Mouse (Mus musculus): ENCODE results near the gene H2afx.
"Not testable (repeated sequence)": the region's sequence is repeated elsewhere in the genome, so short reads cannot be mapped to it uniquely, and the experiment has no call there.

Gene H2afx

DNA sequence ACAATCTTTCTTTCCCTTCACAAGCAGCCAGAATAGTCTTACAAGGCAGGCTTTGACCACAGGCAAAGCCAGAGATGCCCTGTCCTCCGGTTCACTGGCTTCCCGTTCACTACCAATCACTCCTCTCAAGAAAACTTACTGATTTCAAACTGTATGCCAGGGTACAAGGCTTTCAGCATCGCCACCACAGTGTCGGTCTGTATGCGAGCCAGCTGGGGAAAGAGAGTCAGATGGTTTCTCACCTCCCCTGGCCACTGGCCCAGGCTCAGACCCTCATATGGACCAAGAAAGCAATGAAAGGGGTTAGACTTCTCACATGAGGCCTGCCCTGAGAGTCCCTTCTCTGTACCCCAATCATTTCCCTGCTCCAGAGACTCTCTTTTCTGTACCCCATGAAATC is 7.0 kb downstream of the H2afx start:
- no peak for DNase-seq (ENCODE audit: low read depth)

GRCm38 (mm10) chr9:44342173-44342572 is 7.7 kb downstream of the H2afx start:
- DNase-seq (ENCODE audit: low read depth) = no peak

GRCm38 (mm10) chr9:44342605-44343004 is 8.1 kb downstream of the H2afx start:
- DNase-seq (ENCODE audit: low read depth) = no peak

DNA sequence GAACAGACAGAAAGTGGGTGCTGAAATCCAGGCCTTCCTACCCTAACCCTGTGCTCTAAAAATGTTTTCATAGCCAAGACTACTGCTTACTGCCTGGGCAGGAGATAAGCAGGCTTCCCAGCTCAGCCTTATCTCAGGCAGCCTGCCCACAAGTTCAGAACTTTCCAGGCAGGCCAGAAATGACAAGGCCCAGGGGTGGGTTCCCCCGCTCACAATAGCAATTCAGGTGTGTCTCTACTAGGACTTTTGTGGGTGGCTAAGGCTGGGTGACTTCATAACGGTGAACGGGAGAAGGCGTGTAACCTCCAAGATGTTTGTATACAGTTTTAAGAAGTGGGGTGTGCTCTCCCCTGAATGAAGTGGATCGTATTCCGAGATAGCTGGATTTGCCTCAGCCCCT is 8.8 kb downstream of the H2afx start:
- DNase-seq (ENCODE audit: low read depth) = no peak

DNA sequence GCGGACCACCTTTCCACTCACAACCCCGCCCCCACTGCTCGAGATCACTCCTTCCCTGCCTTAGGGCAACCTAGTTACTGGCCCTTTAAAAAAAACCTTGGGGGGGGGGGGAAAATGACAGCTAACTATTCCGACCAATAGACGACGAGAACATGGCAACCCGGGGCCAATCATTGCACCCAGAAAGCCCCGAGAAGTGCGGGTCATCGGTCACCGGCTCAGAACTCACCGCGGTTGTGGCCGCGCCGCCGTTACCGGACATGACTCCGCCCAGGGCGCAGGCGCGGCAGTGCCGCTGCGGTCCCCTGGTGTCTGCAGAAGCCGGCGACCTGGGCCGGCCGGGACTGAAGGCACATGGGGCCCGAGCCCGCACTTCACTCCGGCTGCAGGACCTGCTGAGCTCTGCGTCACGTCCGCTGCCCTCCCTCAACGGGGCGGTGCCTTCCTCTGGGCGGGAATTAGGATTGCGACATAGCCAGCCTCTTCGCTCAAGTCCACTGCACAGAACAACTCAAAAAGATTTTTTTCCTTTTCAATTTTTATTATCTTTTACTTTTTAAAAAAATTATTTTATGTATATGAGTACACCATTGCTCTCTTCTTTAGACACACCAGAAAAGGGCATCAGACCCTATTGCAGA is 9.4 kb downstream of the H2afx start, which contains the start of gene Hmbs:
Gene Hmbs, minus strand, starts transcription at position 448 of the 641 bp plus-strand sequence.
- DNase-seq (ENCODE audit: low read depth) = peak; percentile 93

DNA sequence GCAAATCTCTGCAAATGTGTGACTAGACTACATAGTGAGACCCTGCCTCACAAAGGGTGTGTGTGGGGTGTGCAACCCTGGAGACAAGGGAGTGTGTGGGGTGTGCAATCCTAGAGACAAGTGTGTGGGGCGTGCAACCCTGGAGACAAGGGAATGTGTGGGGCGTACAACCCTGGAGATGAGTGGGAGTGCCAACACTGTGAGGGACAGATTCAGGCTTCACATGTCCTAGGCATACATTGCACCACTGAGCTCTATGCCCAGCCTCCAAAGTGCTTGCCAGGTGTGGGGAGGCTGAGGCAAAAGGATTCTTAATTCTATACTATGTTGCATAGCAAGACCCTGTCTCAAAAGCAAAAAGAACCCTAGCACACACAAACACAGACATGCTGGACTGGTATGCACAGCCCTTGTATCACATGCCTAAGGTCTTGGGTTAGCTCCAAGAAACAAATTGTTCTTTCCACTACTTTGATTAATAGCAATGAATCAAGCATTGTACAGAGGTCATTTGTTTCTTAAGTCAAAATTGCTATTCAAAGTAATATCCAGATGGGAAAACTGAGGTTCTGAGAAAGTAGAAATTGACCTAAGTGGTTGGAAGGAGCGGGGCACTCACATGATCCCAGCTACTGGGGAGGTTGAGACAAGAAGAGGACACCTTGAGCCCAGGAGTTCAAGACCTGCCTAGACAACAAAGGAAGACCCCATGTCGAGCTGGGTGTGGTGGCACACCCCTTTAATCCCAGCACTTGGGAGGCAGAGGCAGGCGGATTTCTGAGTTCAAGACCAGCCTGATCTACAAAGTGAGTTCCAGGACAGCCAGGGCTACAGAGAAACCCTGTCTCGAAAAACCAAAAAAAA is 11.3 kb downstream of the H2afx start:
- DNase-seq (ENCODE audit: low read depth) = no peak

GRCm38 (mm10) chr9:44347166-44347565 is 12.7 kb downstream of the H2afx start:
- DNase-seq (ENCODE audit: low read depth) = no peak

GRCm38 (mm10) chr9:44347621-44348020 is 13.1 kb downstream of the H2afx start:
- DNase-seq (ENCODE audit: low read depth) = no peak

GRCm38 (mm10) chr9:44348546-44348945 is 14.1 kb downstream of the H2afx start:
- DNase-seq (ENCODE audit: low read depth) = no peak

GRCm38 (mm10) chr9:44351396-44351795 is 16.9 kb downstream of the H2afx start:
- no peak for DNase-seq (ENCODE audit: low read depth)

GRCm38 (mm10) chr9:44352337-44352736 is 17.8 kb downstream of the H2afx start:
- no peak for DNase-seq (ENCODE audit: low read depth)

DNA sequence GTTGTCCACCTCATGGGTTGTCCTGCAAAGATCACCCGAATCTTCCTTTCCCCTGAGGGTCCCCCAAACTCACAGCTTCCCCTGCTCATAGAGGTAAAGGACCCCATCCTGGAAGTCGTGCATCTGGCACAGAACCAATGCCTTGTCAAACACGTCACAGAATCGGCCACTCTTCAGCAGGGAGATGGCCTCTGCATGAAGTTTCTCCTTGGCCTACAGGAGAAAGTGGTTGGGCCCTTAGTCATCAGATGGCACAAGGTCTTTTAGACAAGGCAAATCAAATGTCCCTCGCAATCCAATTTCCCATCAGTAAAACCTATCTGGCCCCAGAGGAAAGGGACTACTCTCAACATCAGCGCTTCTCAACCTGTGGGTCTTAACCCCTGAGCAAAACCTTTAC is 18.6 kb downstream of the H2afx start:
- no peak for DNase-seq (ENCODE audit: low read depth)

- DNase-seq (ENCODE audit: low read depth) = no peak
These were observed 22.7 kb downstream of the H2afx start for GRCm38 (mm10) chr9:44357207-44357606.

GRCm38 (mm10) chr9:44361190-44361917 is 26.9 kb downstream of the H2afx start, which contains the start of gene Vps11:
TSS of gene Vps11 (minus strand) at chr9:44361670.
- peak; percentile 96 for DNase-seq (ENCODE audit: low read depth)

DNA sequence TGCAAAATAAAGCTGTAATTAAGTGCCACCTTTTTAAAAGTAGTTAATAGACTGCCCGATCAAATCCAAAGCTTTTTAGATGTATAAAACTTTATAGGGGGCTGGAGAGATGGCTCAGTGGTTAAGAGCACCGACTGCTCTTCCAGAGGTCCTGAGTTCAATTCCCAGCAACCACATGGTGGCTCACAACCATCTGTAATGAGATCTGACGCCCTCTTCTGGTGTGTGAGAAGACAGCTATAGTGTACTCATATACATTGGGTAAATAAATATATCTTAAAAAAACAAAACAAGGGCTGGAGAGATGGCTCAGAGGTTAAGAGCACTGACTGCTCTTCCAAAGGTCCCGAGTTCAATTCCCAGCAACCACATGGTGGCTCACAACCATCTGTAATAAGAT is 27.4 kb downstream of the H2afx start:
- not testable (repeated sequence) for DNase-seq (ENCODE audit: low read depth)

DNA sequence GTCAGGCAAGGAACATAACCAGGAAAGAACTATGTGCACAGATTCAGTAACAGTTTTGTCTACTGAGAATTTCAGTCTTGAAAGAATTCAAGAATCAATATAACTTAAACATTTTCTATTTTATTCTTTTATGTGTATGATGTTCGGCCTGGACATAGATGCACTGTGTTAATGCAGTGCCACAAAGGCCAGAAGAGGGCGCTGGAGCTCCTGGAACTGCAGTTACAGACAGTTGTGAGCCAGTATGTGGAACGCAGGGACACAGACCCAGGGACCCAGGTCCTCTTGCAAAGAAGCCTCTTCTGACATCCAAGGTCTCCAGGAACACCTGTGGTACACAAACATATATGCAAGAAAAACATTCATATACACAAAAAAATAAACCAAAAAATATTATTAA is 30.0 kb downstream of the H2afx start:
- DNase-seq (ENCODE audit: low read depth) = no peak

DNA sequence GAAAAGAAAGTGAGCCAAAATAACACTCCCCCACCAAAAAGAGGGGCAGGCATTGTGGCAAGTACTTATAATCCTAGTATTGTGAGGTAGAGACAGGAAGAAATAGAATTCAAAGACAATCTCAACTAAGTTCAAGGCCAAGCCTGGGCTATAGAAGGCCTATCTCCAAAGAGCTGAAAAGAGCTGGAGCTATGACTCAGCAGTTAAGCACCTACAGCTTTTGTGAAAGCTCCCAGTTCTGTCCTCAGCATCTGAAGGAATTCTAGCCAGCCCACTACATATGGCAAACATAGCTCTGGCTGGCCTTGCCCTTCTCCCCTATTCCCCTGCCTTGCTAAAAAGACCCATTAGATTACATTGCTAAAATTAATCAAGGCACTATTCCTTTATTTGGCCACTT is 38.9 kb downstream of the H2afx start:
- no peak for DNase-seq (ENCODE audit: low read depth)

- DNase-seq (ENCODE audit: low read depth) = no peak
These were observed 41.6 kb downstream of the H2afx start for GRCm38 (mm10) chr9:44376141-44376540.

DNA sequence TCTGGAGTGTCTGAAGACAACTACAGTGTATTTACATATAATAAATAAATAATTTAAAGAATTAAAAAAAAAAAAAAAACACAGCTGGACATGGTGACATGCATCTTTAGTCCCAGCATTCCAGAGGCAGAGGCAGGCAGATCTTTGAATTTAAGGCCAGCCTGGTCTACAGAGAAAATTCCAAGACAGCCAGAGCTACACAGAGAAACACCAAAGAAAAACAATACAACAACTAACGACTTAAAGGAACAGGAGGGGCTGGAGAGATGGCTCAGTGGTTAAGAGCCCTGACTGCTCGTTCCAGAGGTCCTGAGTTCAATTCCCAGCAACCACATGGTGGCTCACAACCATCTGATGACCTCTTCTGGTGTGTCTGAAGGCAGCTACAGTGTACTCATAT is 42.8 kb downstream of the H2afx start:
- not testable (repeated sequence) for DNase-seq (ENCODE audit: low read depth)

GRCm38 (mm10) chr9:44378153-44378730 is 43.7 kb downstream of the H2afx start:
- DNase-seq (ENCODE audit: low read depth) = no peak

DNA sequence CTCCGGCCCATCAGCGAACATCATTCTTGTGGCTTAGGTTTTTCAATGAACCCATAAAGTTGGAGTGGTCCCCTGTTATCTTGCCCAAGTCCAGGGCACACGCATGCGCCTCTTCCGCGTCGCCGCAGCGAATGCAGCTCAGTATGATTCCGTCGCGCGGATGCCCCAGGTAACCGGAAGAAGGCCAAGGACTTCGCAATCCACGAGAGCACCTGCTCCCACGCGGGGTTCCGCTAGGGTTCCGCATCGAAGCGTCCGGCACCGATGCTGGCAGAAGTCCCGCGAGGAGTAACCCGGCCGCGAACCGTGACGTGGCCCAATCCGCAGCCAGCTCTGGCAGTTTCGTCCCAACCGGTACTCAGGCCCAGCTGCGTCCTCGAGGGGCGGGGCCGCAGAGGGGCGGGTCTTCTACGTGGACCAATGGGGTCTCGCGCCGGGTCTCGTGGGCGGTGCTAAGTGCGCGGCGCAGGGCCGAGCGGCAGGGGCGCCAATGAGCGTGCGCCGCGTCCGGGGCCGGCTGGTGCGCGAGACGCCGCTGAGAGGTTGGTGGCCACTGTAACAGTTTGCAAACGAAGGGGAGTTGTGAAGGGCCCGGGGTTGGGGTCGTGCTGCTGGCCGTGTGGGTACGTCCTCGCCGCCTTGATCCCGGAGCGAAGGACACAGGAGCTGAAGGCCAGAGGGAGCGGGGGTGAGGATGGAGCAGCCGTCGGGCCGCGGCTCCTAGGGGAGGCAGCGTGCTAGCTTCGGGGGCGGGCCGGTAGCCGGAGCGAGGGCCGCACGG is 44.8 kb downstream of the H2afx start, which contains the start of gene Hyou1:
Gene Hyou1, plus strand, starts transcription at position 437 of the 781 bp plus-strand sequence.
- peak; percentile 86 for DNase-seq (ENCODE audit: low read depth)
